Mouse (Mus musculus) heart, embryonic 12.5 days (tissue): ENCODE results near the gene Zdhhc24. TPM values are rescaled to one million over a fixed set of nuclear protein-coding genes. Genes with fewer than 3 reads are reported as not detected.

Experiments used
- ATAC-seq: fragments of 200-750 bp; cut with Nextera tagmentation; 2 replicates; pipeline ENCODE4 v1.8.0; 2017; ENCODE audit warnings: moderate TSS enrichment, moderate library complexity; ENCODE audit not compliant: insufficient number of reproducible peaks, low FRiP score
- H3K27ac ChIP-seq: fragments of 300-500 bp; sonication (generic); 2 replicates; pipeline ENCODE4 v1.5.1; 2016; ENCODE audit warnings: mild to moderate bottlenecking, moderate library complexity; ENCODE audit not compliant: poor library complexity, severe bottlenecking
- H3K27me3 ChIP-seq: fragments of 300-500 bp; sonication (generic); replicated peaks from 2 replicates; pipeline ENCODE4 v1.6.1; 2016; ENCODE audit warnings: mild to moderate bottlenecking, moderate library complexity
- H3K36me3 ChIP-seq: fragments of 300-500 bp; sonication (generic); 2 replicates; pipeline ENCODE4 v1.6.1; 2016; ENCODE audit warnings: mild to moderate bottlenecking, moderate library complexity
- H3K4me1 ChIP-seq: fragments of 300-500 bp; sonication (generic); replicated peaks from 2 replicates; pipeline ENCODE4 v1.6.1; 2016; ENCODE audit warnings: mild to moderate bottlenecking
- H3K4me2 ChIP-seq: fragments of 300-500 bp; sonication (generic); 2 replicates; pipeline ENCODE4 v1.6.1; 2016; ENCODE audit warnings: mild to moderate bottlenecking, moderate library complexity
- H3K4me3 ChIP-seq: fragments of 300-500 bp; sonication (generic); 2 replicates; pipeline ENCODE4 v1.5.1; 2016; ENCODE audit warnings: mild to moderate bottlenecking
- H3K9ac ChIP-seq: fragments of 300-500 bp; sonication (generic); 2 replicates; pipeline ENCODE4 v1.6.1; 2016; ENCODE audit warnings: mild to moderate bottlenecking, moderate library complexity
- H3K9me3 ChIP-seq: fragments of 300-500 bp; sonication (generic); replicated peaks from 2 replicates; pipeline ENCODE4 v1.6.1; 2016; ENCODE audit warnings: mild to moderate bottlenecking, moderate library complexity
- WGBS: fragments of 180-500 bp; shearing (Covaris S2); methylation state at CpG from one replicate; pipeline ENCODE4 v1.1.7; 2016; 5-methylcytosine and 5-hydroxymethylcytosine counted together
- polyA plus RNA-seq: library from polyadenylated mRNA; unstranded; fragments of >200 nt; fragmentation: Nextera tagmentation; extraction: Ambion mirVana; gene quantifications from 2 replicates; pipeline ENCODE4 v1.2.1, GENCODE M21; 2016

Gene Zdhhc24
- polyA plus RNA-seq, 1 experiment from 2014 or later = 9.6 TPM

- H3K27ac ChIP-seq = peak within 1 kb of the TSS; percentile 45
- peaks cover 12% of the 10 kb centered on the region for H3K4me1 ChIP-seq
- WGBS = 3% methylated on average over 17 of the region's 17 CpGs
- ATAC-seq = no peak
- peaks cover 8% of the 10 kb centered on the region; the same call in 1 of the 2 replicates for H3K27me3 ChIP-seq
- peak within 1 kb of the TSS; percentile 87 for H3K4me2 ChIP-seq
- H3K36me3 ChIP-seq = no peaks in the 10 kb centered on the region
- H3K4me3 ChIP-seq = peak within 1 kb of the TSS; percentile 97
- no peaks in the 10 kb centered on the region for H3K9me3 ChIP-seq
- H3K9ac ChIP-seq = peak within 1 kb of the TSS; percentile 86
Measured at GRCm38 (mm10) chr19:4877785-4878184, 683 bp upstream of the Zdhhc24 start, which contains the start of gene Actn3. Actn3 (minus strand) TSS chr19:4877909.

- no peak for ATAC-seq
- Histone ChIP-seq H3K9me3 (no peaks in the 10 kb centered on the region), H3K27ac (no peak overlapping the region), H3K36me3 (no peaks in the 10 kb centered on the region), H3K27me3 (peaks cover 8% of the 10 kb centered on the region; the same call in 1 of the 2 replicates), H3K4me1 (peaks cover 12% of the 10 kb centered on the region), H3K4me3 (peak overlapping the region; percentile 97), H3K9ac (0 out of 2 replicates have a peak overlapping the region, but pooled peaks have one; percentile 86), H3K4me2 (peak overlapping the region; percentile 87)
- 65% methylated on average over 10 of the region's 10 CpGs for WGBS
Measured at GRCm38 (mm10) chr19:4879324-4879703, 846 bp downstream of the Zdhhc24 start.

GRCm38 (mm10) chr19:4883961-4884360 is 5.5 kb downstream of the Zdhhc24 start:
- peaks cover 4% of the 10 kb centered on the region; the same call in 1 of the 2 replicates for H3K4me1 ChIP-seq
- no peak for ATAC-seq
- no peak overlapping the region for H3K4me3 ChIP-seq
- H3K9me3 ChIP-seq = no peaks in the 10 kb centered on the region
- H3K9ac ChIP-seq = no peak overlapping the region
- no peak overlapping the region for H3K4me2 ChIP-seq
- no peak overlapping the region for H3K27ac ChIP-seq
- 73% methylated on average over 4 of the region's 4 CpGs for WGBS
- H3K36me3 ChIP-seq = no peaks in the 10 kb centered on the region
- no peaks in the 10 kb centered on the region for H3K27me3 ChIP-seq

- Histone ChIP-seq H3K36me3 (no peaks in the 10 kb centered on the region; the same call in 1 of the 2 replicates), H3K27ac (no peak overlapping the region), H3K27me3 (peaks cover 25% of the 10 kb centered on the region), H3K4me3 (no peak overlapping the region), H3K4me1 (no peaks in the 10 kb centered on the region), H3K9ac (no peak overlapping the region), H3K9me3 (no peaks in the 10 kb centered on the region), H3K4me2 (no peak overlapping the region)
- no peak for ATAC-seq
- 61% methylated on average over 10 of the region's 10 CpGs for whole genome bisulfite sequencing
Measured at GRCm38 (mm10) chr19:4889791-4890190, 11.3 kb downstream of the Zdhhc24 start.

- Histone ChIP-seq H3K9me3 (no peaks in the 10 kb centered on the region), H3K27ac (no peak overlapping the region), H3K4me3 (no peak overlapping the region), H3K4me2 (no peak overlapping the region), H3K4me1 (no peaks in the 10 kb centered on the region), H3K9ac (no peak overlapping the region), H3K27me3 (peaks cover 27% of the 10 kb centered on the region), H3K36me3 (no peaks in the 10 kb centered on the region; the same call in 1 of the 2 replicates)
- ATAC-seq = no peak
- 74% methylated on average over 3 of the region's 3 CpGs for WGBS
Measured at GRCm38 (mm10) chr19:4891798-4892197, 13.3 kb downstream of the Zdhhc24 start.

GRCm38 (mm10) chr19:4896780-4897520 is 18.5 kb downstream of the Zdhhc24 start:
- Histone ChIP-seq H3K27ac (no peak overlapping the region), H3K9ac (no peak overlapping the region), H3K4me3 (no peak overlapping the region), H3K27me3 (peaks cover 11% of the 10 kb centered on the region; the same call in 1 of the 2 replicates), H3K36me3 (no peaks in the 10 kb centered on the region; the same call in 1 of the 2 replicates), H3K4me2 (peak overlapping the region; percentile 9; the same call in 1 of the 2 replicates), H3K9me3 (no peaks in the 10 kb centered on the region), H3K4me1 (no peaks in the 10 kb centered on the region; the same call in 1 of the 2 replicates)
- 0 out of 2 replicates have a peak, but pooled peaks have one; percentile 15 for ATAC-seq
- WGBS = 49% methylated on average over 21 of the region's 21 CpGs

GRCm38 (mm10) chr19:4898972-4899371 is 20.5 kb downstream of the Zdhhc24 start:
- Histone ChIP-seq H3K9me3 (no peaks in the 10 kb centered on the region), H3K9ac (no peak overlapping the region), H3K4me2 (no peak overlapping the region), H3K27me3 (0 out of 2 replicates have a peak, but pooled peaks cover 4% of the 10 kb centered on the region), H3K4me3 (no peak overlapping the region), H3K4me1 (no peaks in the 10 kb centered on the region; the same call in 1 of the 2 replicates), H3K36me3 (no peaks in the 10 kb centered on the region), H3K27ac (no peak overlapping the region)
- ATAC-seq = no peak
- WGBS = 68% methylated on average over 9 of the region's 9 CpGs

- 0 out of 2 replicates have a peak, but pooled peaks cover 1% of the 10 kb centered on the region for H3K27me3 ChIP-seq
- no peaks in the 10 kb centered on the region; the same call in 1 of the 2 replicates for H3K4me1 ChIP-seq
- no peaks in the 10 kb centered on the region for H3K9me3 ChIP-seq
- H3K36me3 ChIP-seq = no peaks in the 10 kb centered on the region
- H3K27ac ChIP-seq = no peak overlapping the region
- no peak overlapping the region for H3K9ac ChIP-seq
- ATAC-seq = no peak
- no peak overlapping the region for H3K4me3 ChIP-seq
- no peak overlapping the region for H3K4me2 ChIP-seq
- WGBS = 66% methylated on average over 3 of the region's 3 CpGs
Measured at GRCm38 (mm10) chr19:4899888-4900287, 21.4 kb downstream of the Zdhhc24 start.

- 0 out of 2 replicates have a peak, but pooled peaks have one; percentile 51 for ATAC-seq
- 0 out of 2 replicates have a peak, but pooled peaks cover 3% of the 10 kb centered on the region for H3K4me1 ChIP-seq
- peaks cover 5% of the 10 kb centered on the region; the same call in 1 of the 2 replicates for H3K9me3 ChIP-seq
- peak within 1 kb of the TSS; percentile 71 for H3K4me2 ChIP-seq
- peak within 1 kb of the TSS; percentile 66; the same call in 1 of the 2 replicates for H3K9ac ChIP-seq
- no peak within 1 kb of the TSS for H3K27ac ChIP-seq
- peaks cover 41% of the 10 kb centered on the region for H3K36me3 ChIP-seq
- no peaks in the 10 kb centered on the region for H3K27me3 ChIP-seq
- H3K4me3 ChIP-seq = peak within 1 kb of the TSS; percentile 67
- WGBS = 10% methylated on average over 31 of the region's 31 CpGs
Measured at GRCm38 (mm10) chr19:4905979-4906794, 27.7 kb downstream of the Zdhhc24 start, which contains the start of gene Bbs1. Bbs1 (minus strand) TSS chr19:4906628.

GRCm38 (mm10) chr19:4908107-4908506 is 29.6 kb downstream of the Zdhhc24 start:
- ATAC-seq = no peak
- H3K36me3 ChIP-seq = peaks cover 57% of the 10 kb centered on the region

More at GRCm38 (mm10) chr19:4908107-4908506, 29.6 kb downstream of the Zdhhc24 start:
- Histone ChIP-seq H3K4me3 (no peak overlapping the region), H3K4me1 (0 out of 2 replicates have a peak, but pooled peaks cover 3% of the 10 kb centered on the region), H3K9me3 (peaks cover 5% of the 10 kb centered on the region; the same call in 1 of the 2 replicates), H3K9ac (no peak overlapping the region), H3K27ac (no peak overlapping the region), H3K27me3 (no peaks in the 10 kb centered on the region), H3K4me2 (no peak overlapping the region)
- 76% methylated on average over 4 of the region's 4 CpGs for WGBS
